Mouse (Mus musculus) heart, embryonic 13.5 days (tissue): ENCODE measurements at regions not wholly inside any gene's neighbourhood (a gene's known extent, or its start where the extent isn't known, plus 50 kb on each side); places are given as distances from the start of the nearest gene placed in this dataset.

Source experiments
- ATAC-seq: fragments of 200-750 bp; cut with Nextera tagmentation; 2 replicates; pipeline ENCODE4 v1.8.0; 2017; ENCODE audit warnings: moderate TSS enrichment; ENCODE audit not compliant: insufficient number of reproducible peaks, low FRiP score, low TSS enrichment; ENCODE audit errors: extremely low read depth
- H3K27ac ChIP-seq: fragments of 300-500 bp; sonication (generic); replicated peaks from 2 replicates; pipeline ENCODE4 v1.5.1; 2015; ENCODE audit warnings: moderate library complexity, mild to moderate bottlenecking, inconsistent platforms
- H3K27me3 ChIP-seq: fragments of 300-500 bp; sonication (generic); replicated peaks from 2 replicates; pipeline ENCODE4 v1.6.1; 2015; ENCODE audit warnings: mild to moderate bottlenecking, inconsistent platforms
- H3K36me3 ChIP-seq: fragments of 300-500 bp; sonication (generic); 2 replicates; pipeline ENCODE4 v1.6.1; 2015; ENCODE audit warnings: mild to moderate bottlenecking, inconsistent platforms
- H3K4me1 ChIP-seq: fragments of 300-500 bp; sonication (generic); 2 replicates; pipeline ENCODE4 v1.6.1; 2015; ENCODE audit warnings: inconsistent platforms
- H3K4me2 ChIP-seq: fragments of 300-500 bp; sonication (generic); 2 replicates; pipeline ENCODE4 v1.6.1; 2015; ENCODE audit warnings: inconsistent platforms, mild to moderate bottlenecking, moderate library complexity
- H3K4me3 ChIP-seq: fragments of 300-500 bp; sonication (generic); 2 replicates; pipeline ENCODE4 v1.5.1; 2015; ENCODE audit warnings: moderate library complexity, mild to moderate bottlenecking, inconsistent platforms
- H3K9ac ChIP-seq: fragments of 300-500 bp; sonication (generic); 2 replicates; pipeline ENCODE4 v1.6.1; 2015; ENCODE audit warnings: inconsistent platforms, mild to moderate bottlenecking, moderate library complexity
- H3K9me3 ChIP-seq: fragments of 300-500 bp; sonication (generic); 2 replicates; pipeline ENCODE4 v1.6.1; 2016; ENCODE audit warnings: inconsistent platforms
- WGBS: fragments of 180-500 bp; shearing (Covaris S2); methylation state at CpG from one replicate; pipeline ENCODE4 v1.1.7; 2015; ENCODE audit warnings: mixed read lengths; 5-methylcytosine and 5-hydroxymethylcytosine counted together

GRCm38 (mm10) chr8:49529294-49529693, 685.5 kb upstream of the Tenm3 start:
- 64% methylated on average over 4 of the region's 4 CpGs for WGBS
- ATAC-seq: no peak
- no peaks in the 10 kb centered on the region for H3K9me3 ChIP-seq
- H3K4me2 ChIP-seq: no peak overlapping the region
- H3K27ac ChIP-seq: no peak overlapping the region
- no peaks in the 10 kb centered on the region for H3K36me3 ChIP-seq
- no peak overlapping the region for H3K4me3 ChIP-seq
- H3K9ac ChIP-seq: no peak overlapping the region
- no peaks in the 10 kb centered on the region for H3K27me3 ChIP-seq
- no peaks in the 10 kb centered on the region for H3K4me1 ChIP-seq

GRCm38 (mm10) chr8:49492906-49493305, 649.2 kb upstream of the Tenm3 start:
- H3K9me3 ChIP-seq: no peaks in the 10 kb centered on the region
- no peak overlapping the region for H3K4me2 ChIP-seq
- WGBS: 63% methylated on average over 2 of the region's 2 CpGs
- H3K9ac ChIP-seq: no peak overlapping the region
- no peak overlapping the region for H3K4me3 ChIP-seq
- H3K36me3 ChIP-seq: no peaks in the 10 kb centered on the region
- H3K4me1 ChIP-seq: no peaks in the 10 kb centered on the region
- no peaks in the 10 kb centered on the region for H3K27me3 ChIP-seq
- ATAC-seq: no peak
- no peak overlapping the region for H3K27ac ChIP-seq

GRCm38 (mm10) chr8:49485284-49485683, 641.5 kb upstream of the Tenm3 start:
- WGBS: 74% methylated on average over 4 of the region's 4 CpGs
- Histone ChIP-seq H3K36me3 (no peaks in the 10 kb centered on the region), H3K4me3 (no peak overlapping the region), H3K4me1 (no peaks in the 10 kb centered on the region), H3K27me3 (no peaks in the 10 kb centered on the region), H3K4me2 (no peak overlapping the region), H3K27ac (no peak overlapping the region), H3K9me3 (no peaks in the 10 kb centered on the region), H3K9ac (no peak overlapping the region)
- ATAC-seq: no peak

GRCm38 (mm10) chr8:49481476-49481992, 637.8 kb upstream of the Tenm3 start:
- Histone ChIP-seq H3K36me3 (no peaks in the 10 kb centered on the region), H3K9me3 (no peaks in the 10 kb centered on the region), H3K4me1 (no peaks in the 10 kb centered on the region), H3K4me2 (no peak overlapping the region), H3K9ac (no peak overlapping the region), H3K4me3 (no peak overlapping the region), H3K27me3 (no peaks in the 10 kb centered on the region), H3K27ac (no peak overlapping the region)
- no peak for ATAC-seq
- WGBS: 81% methylated on average over 6 of the region's 6 CpGs

GRCm38 (mm10) chr8:49465911-49466518, 622.3 kb upstream of the Tenm3 start:
- no peaks in the 10 kb centered on the region for H3K9me3 ChIP-seq
- ATAC-seq: no peak
- WGBS: 19% methylated on average over 14 of the region's 14 CpGs
- peak overlapping the region; percentile 30 for H3K4me3 ChIP-seq
- no peaks in the 10 kb centered on the region for H3K36me3 ChIP-seq
- peaks cover 6% of the 10 kb centered on the region for H3K4me1 ChIP-seq
- no peak overlapping the region for H3K27ac ChIP-seq
- no peaks in the 10 kb centered on the region for H3K27me3 ChIP-seq
- peak overlapping the region; percentile 61 for H3K4me2 ChIP-seq
- H3K9ac ChIP-seq: 0 out of 2 replicates have a peak overlapping the region, but pooled peaks have one; percentile 25

- 70% methylated on average over 7 of the region's 7 CpGs for WGBS
- no peak for ATAC-seq
Measured at GRCm38 (mm10) chr8:49465070-49465469, 621.3 kb upstream of the Tenm3 start.

GRCm38 (mm10) chr8:49462602-49463001, 618.9 kb upstream of the Tenm3 start:
- Histone ChIP-seq H3K27ac (no peak overlapping the region), H3K9ac (no peak overlapping the region), H3K4me3 (no peak overlapping the region), H3K4me1 (peaks cover 6% of the 10 kb centered on the region), H3K9me3 (no peaks in the 10 kb centered on the region), H3K27me3 (no peaks in the 10 kb centered on the region), H3K4me2 (no peak overlapping the region), H3K36me3 (no peaks in the 10 kb centered on the region)
- WGBS: 80% methylated on average over 8 of the region's 8 CpGs
- no peak for ATAC-seq

More at GRCm38 (mm10) chr8:49465070-49465469, 621.3 kb upstream of the Tenm3 start:
- no peak overlapping the region for H3K4me2 ChIP-seq
- H3K4me1 ChIP-seq: peaks cover 6% of the 10 kb centered on the region
- H3K4me3 ChIP-seq: no peak overlapping the region
- no peaks in the 10 kb centered on the region for H3K27me3 ChIP-seq
- no peaks in the 10 kb centered on the region for H3K36me3 ChIP-seq
- no peaks in the 10 kb centered on the region for H3K9me3 ChIP-seq
- no peak overlapping the region for H3K9ac ChIP-seq
- H3K27ac ChIP-seq: no peak overlapping the region

- Histone ChIP-seq H3K4me1 (peaks cover 6% of the 10 kb centered on the region), H3K9me3 (no peaks in the 10 kb centered on the region), H3K9ac (no peak overlapping the region), H3K4me2 (no peak overlapping the region), H3K27ac (no peak overlapping the region), H3K4me3 (no peak overlapping the region), H3K27me3 (no peaks in the 10 kb centered on the region), H3K36me3 (no peaks in the 10 kb centered on the region)
- no peak for ATAC-seq
- 56% methylated on average over 16 of the region's 16 CpGs for WGBS
Measured at GRCm38 (mm10) chr8:49461724-49462473, 618.1 kb upstream of the Tenm3 start.

GRCm38 (mm10) chr8:49445444-49445843, 601.7 kb upstream of the Tenm3 start:
- no peaks in the 10 kb centered on the region for H3K9me3 ChIP-seq
- no peak overlapping the region for H3K4me2 ChIP-seq
- no peak overlapping the region for H3K4me3 ChIP-seq
- WGBS: 65% methylated on average over 5 of the region's 5 CpGs
- no peak for ATAC-seq
- no peaks in the 10 kb centered on the region for H3K27me3 ChIP-seq
- no peaks in the 10 kb centered on the region for H3K4me1 ChIP-seq
- no peaks in the 10 kb centered on the region for H3K36me3 ChIP-seq
- no peak overlapping the region for H3K9ac ChIP-seq
- H3K27ac ChIP-seq: no peak overlapping the region

- H3K27ac ChIP-seq: no peak overlapping the region
- no peaks in the 10 kb centered on the region for H3K9me3 ChIP-seq
- H3K4me1 ChIP-seq: no peaks in the 10 kb centered on the region
- H3K36me3 ChIP-seq: no peaks in the 10 kb centered on the region
- H3K4me3 ChIP-seq: no peak overlapping the region
- no peaks in the 10 kb centered on the region for H3K27me3 ChIP-seq
- no peak overlapping the region for H3K9ac ChIP-seq
- ATAC-seq: no peak
- no peak overlapping the region for H3K4me2 ChIP-seq
Measured at GRCm38 (mm10) chr8:49441270-49441669, 597.5 kb upstream of the Tenm3 start.

GRCm38 (mm10) chr8:49396519-49396918, 552.8 kb upstream of the Tenm3 start:
- H3K36me3 ChIP-seq: no peaks in the 10 kb centered on the region
- no peak for ATAC-seq
- no peaks in the 10 kb centered on the region for H3K27me3 ChIP-seq
- 68% methylated on average over 4 of the region's 4 CpGs for WGBS
- H3K9ac ChIP-seq: no peak overlapping the region
- H3K4me2 ChIP-seq: no peak overlapping the region
- no peaks in the 10 kb centered on the region; the same call in 1 of the 2 replicates for H3K9me3 ChIP-seq
- no peaks in the 10 kb centered on the region for H3K4me1 ChIP-seq
- no peak overlapping the region for H3K4me3 ChIP-seq
- H3K27ac ChIP-seq: no peak overlapping the region

GRCm38 (mm10) chr8:49395029-49395428, 551.3 kb upstream of the Tenm3 start:
- ATAC-seq: no peak
- no peaks in the 10 kb centered on the region for H3K36me3 ChIP-seq

More at GRCm38 (mm10) chr8:49395029-49395428, 551.3 kb upstream of the Tenm3 start:
- WGBS: 29% methylated on average over 1 of the region's 1 CpGs
- no peak overlapping the region for H3K9ac ChIP-seq
- no peaks in the 10 kb centered on the region for H3K4me1 ChIP-seq
- no peak overlapping the region for H3K4me3 ChIP-seq
- no peaks in the 10 kb centered on the region for H3K27me3 ChIP-seq
- no peaks in the 10 kb centered on the region; the same call in 1 of the 2 replicates for H3K9me3 ChIP-seq
- no peak overlapping the region for H3K27ac ChIP-seq
- no peak overlapping the region for H3K4me2 ChIP-seq
